Mouse (Mus musculus): ENCODE results near the gene Gm6356. TPM values are rescaled to one million over a fixed set of nuclear protein-coding genes. Genes with fewer than 3 reads are reported as not detected.
"Not testable (repeated sequence)": the region's sequence is repeated elsewhere in the genome, so short reads cannot be mapped to it uniquely, and the experiment has no call there.

Gm6356 gene
- polyA plus RNA-seq (2015; fragmentation: Nextera tagmentation; extraction: Ambion mirVana) = not detected in 2 replicates

GRCm38 (mm10) chr14:6973718-6974117 lies at the start of gene Gm6356:
Gm6356 (minus strand) TSS chr14:6973818.
- H3K36me3 ChIP-seq (replicated peaks; ENCODE audit: insufficient read depth, low read length); H3K9ac ChIP-seq (replicated peaks); H3K4me1 ChIP-seq (ENCODE audit: insufficient read depth); H3K27me3 ChIP-seq (ENCODE audit: insufficient read depth, low read length); H3K27ac ChIP-seq (ENCODE audit: low read depth); H3K9me3 ChIP-seq (ENCODE audit: low read length); ATAC-seq; H3K4me3 ChIP-seq (ENCODE audit: low read depth, low read length); H3K4me2 ChIP-seq (ENCODE audit: low read depth, low read length); DNase-seq: not testable (repeated sequence)
- WGBS (ENCODE audit: insufficient replicate concordance) = 46% methylated on average over 1 of the region's 2 CpGs

Other genes with a start within 250 kb of the Gm6356 start
- 0.08 TPM in 1 of 2 replicates, not detected in the other for gene Gm3636, start 231.5 kb downstream of the Gm6356 start, polyA plus RNA-seq (2015; fragmentation: Nextera tagmentation; extraction: Ambion mirVana)
- gene Gm8362, start 199.4 kb downstream of the Gm6356 start, polyA plus RNA-seq (2015; fragmentation: Nextera tagmentation; extraction: Ambion mirVana) = not detected in 2 replicates
- not detected in 2 replicates for gene Gm3642, start 133.5 kb downstream of the Gm6356 start, polyA plus RNA-seq (2015; fragmentation: Nextera tagmentation; extraction: Ambion mirVana)
- not detected in 2 replicates for gene Gm3667, start 83.9 kb downstream of the Gm6356 start, polyA plus RNA-seq (2015; fragmentation: Nextera tagmentation; extraction: Ambion mirVana)
- gene Gm10406, start 53.6 kb upstream of the Gm6356 start, polyA plus RNA-seq (2015; fragmentation: Nextera tagmentation; extraction: Ambion mirVana) = not detected in 2 replicates
- not detected in 2 replicates for gene Gm3685, start 71.2 kb upstream of the Gm6356 start, polyA plus RNA-seq (2015; fragmentation: Nextera tagmentation; extraction: Ambion mirVana)
- not detected in 2 replicates for gene Gm3696, start 126.8 kb upstream of the Gm6356 start, polyA plus RNA-seq (2015; fragmentation: Nextera tagmentation; extraction: Ambion mirVana)
- gene Gm6676, start 151.6 kb upstream of the Gm6356 start, polyA plus RNA-seq (2015; fragmentation: Nextera tagmentation; extraction: Ambion mirVana) = not detected in 2 replicates
- 0.18 TPM in 1 of 2 replicates, not detected in the other for gene Gm3512, start 200.7 kb upstream of the Gm6356 start, polyA plus RNA-seq (2015; fragmentation: Nextera tagmentation; extraction: Ambion mirVana)
- gene Gm16434, start 220.7 kb upstream of the Gm6356 start, polyA plus RNA-seq (2015; fragmentation: Nextera tagmentation; extraction: Ambion mirVana) = not detected in 2 replicates